Mouse (Mus musculus) lung, embryonic 15.5 days (tissue): ENCODE results near the gene Taar3. TPM values are rescaled to one million over a fixed set of nuclear protein-coding genes. Genes with fewer than 3 reads are reported as not detected.

Experiments
- ATAC-seq: fragments of 200-750 bp; cut with Nextera tagmentation; 2 replicates; pipeline ENCODE4 v1.8.0; 2017; ENCODE audit warnings: moderate number of reproducible peaks, borderline replicate concordance; ENCODE audit not compliant: low FRiP score, low TSS enrichment; ENCODE audit errors: extremely low read depth
- H3K27ac ChIP-seq: fragments of 300-500 bp; sonication (generic); 2 replicates; pipeline ENCODE4 v1.5.1; 2015; ENCODE audit warnings: moderate library complexity, mild to moderate bottlenecking, inconsistent platforms
- H3K27me3 ChIP-seq: fragments of 300-500 bp; sonication (generic); 2 replicates; pipeline ENCODE4 v1.6.1; 2015; ENCODE audit warnings: inconsistent platforms
- H3K36me3 ChIP-seq: fragments of 300-500 bp; sonication (generic); 2 replicates; pipeline ENCODE4 v1.6.1; 2015; ENCODE audit warnings: inconsistent platforms
- H3K4me1 ChIP-seq: fragments of 300-500 bp; sonication (generic); 2 replicates; pipeline ENCODE4 v1.6.1; 2015; ENCODE audit warnings: inconsistent platforms
- H3K4me2 ChIP-seq: fragments of 300-500 bp; sonication (generic); 2 replicates; pipeline ENCODE4 v1.6.1; 2015; ENCODE audit warnings: inconsistent platforms, mild to moderate bottlenecking, moderate library complexity
- H3K4me3 ChIP-seq: fragments of 300-500 bp; sonication (generic); 2 replicates; pipeline ENCODE4 v1.5.1; 2015; ENCODE audit warnings: mild to moderate bottlenecking, inconsistent platforms
- H3K9ac ChIP-seq: fragments of 300-500 bp; sonication (generic); 2 replicates; pipeline ENCODE4 v1.6.1; 2015; ENCODE audit warnings: inconsistent platforms
- H3K9me3 ChIP-seq: fragments of 300-500 bp; sonication (generic); 2 replicates; pipeline ENCODE4 v1.6.1; 2016; ENCODE audit warnings: inconsistent platforms
- WGBS: fragments of 180-500 bp; shearing (Covaris S2); methylation state at CpG from one replicate; pipeline ENCODE4 v1.1.7; 2015; 5-methylcytosine and 5-hydroxymethylcytosine counted together
- polyA plus RNA-seq: library from polyadenylated mRNA; unstranded; fragments of >200 nt; fragmentation: Nextera tagmentation; extraction: Ambion mirVana; gene quantifications from 2 replicates; pipeline ENCODE4 v1.2.1, GENCODE M21; 2015

Gene Taar3
- not detected in 2 replicates for polyA plus RNA-seq

DNA sequence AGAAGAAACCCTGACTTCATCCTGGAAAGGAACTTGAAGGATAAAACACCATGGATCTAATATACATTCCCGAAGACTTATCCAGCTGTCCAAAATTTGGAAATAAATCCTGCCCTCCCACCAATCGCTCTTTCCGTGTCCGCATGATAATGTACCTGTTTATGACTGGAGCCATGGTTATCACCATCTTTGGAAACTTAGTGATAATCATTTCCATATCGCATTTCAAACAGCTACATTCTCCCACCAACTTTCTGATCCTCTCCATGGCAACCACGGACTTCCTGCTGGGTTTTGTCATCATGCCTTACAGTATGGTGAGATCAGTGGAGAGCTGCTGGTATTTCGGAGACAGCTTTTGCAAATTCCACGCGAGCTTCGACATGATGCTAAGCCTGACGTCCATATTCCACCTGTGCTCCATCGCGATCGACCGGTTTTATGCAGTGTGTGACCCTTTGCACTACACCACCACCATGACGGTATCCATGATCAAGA lies at the start of gene Taar3:
Gene Taar3 (plus strand): TSS at position 51 of the 498 bp plus-strand sequence.
- no peak within 1 kb of the TSS for H3K9ac ChIP-seq
- no peak within 1 kb of the TSS for H3K27ac ChIP-seq
- 82% methylated on average over 16 of the region's 16 CpGs for WGBS
- H3K36me3 ChIP-seq: no peaks in the 10 kb centered on the region
- ATAC-seq: no peak
- H3K4me3 ChIP-seq: no peak within 1 kb of the TSS
- H3K4me2 ChIP-seq: no peak within 1 kb of the TSS
- no peaks in the 10 kb centered on the region for H3K27me3 ChIP-seq
- no peaks in the 10 kb centered on the region for H3K9me3 ChIP-seq
- H3K4me1 ChIP-seq: no peaks in the 10 kb centered on the region

GRCm38 (mm10) chr10:23901119-23901518 lies 48.2 kb upstream of the Taar3 start:
- ATAC-seq: no peak

GRCm38 (mm10) chr10:23905661-23906060 lies 43.7 kb upstream of the Taar3 start:
- Histone ChIP-seq H3K4me3 (no peak overlapping the region), H3K27ac (no peak overlapping the region), H3K36me3 (no peaks in the 10 kb centered on the region), H3K4me1 (no peaks in the 10 kb centered on the region), H3K9ac (no peak overlapping the region), H3K4me2 (no peak overlapping the region), H3K9me3 (no peaks in the 10 kb centered on the region), H3K27me3 (no peaks in the 10 kb centered on the region)
- 86% methylated on average over 1 of the region's 1 CpGs for WGBS
- ATAC-seq: no peak

More at GRCm38 (mm10) chr10:23901119-23901518, 48.2 kb upstream of the Taar3 start:
- no peaks in the 10 kb centered on the region for H3K27me3 ChIP-seq
- WGBS: 84% methylated on average over 3 of the region's 3 CpGs
- no peaks in the 10 kb centered on the region for H3K4me1 ChIP-seq
- H3K4me2 ChIP-seq: no peak overlapping the region
- no peak overlapping the region for H3K27ac ChIP-seq
- H3K9ac ChIP-seq: no peak overlapping the region
- no peaks in the 10 kb centered on the region for H3K36me3 ChIP-seq
- H3K9me3 ChIP-seq: no peaks in the 10 kb centered on the region
- no peak overlapping the region for H3K4me3 ChIP-seq

- Histone ChIP-seq H3K4me2 (no peak within 1 kb of the TSS), H3K27me3 (no peaks in the 10 kb centered on the region), H3K4me1 (no peaks in the 10 kb centered on the region), H3K9me3 (no peaks in the 10 kb centered on the region), H3K4me3 (no peak within 1 kb of the TSS), H3K36me3 (no peaks in the 10 kb centered on the region), H3K9ac (no peak within 1 kb of the TSS), H3K27ac (no peak within 1 kb of the TSS)
- no peak for ATAC-seq
- 77% methylated on average over 4 of the region's 4 CpGs for WGBS
Measured at GRCm38 (mm10) chr10:23920056-23920455, 29.3 kb upstream of the Taar3 start, which contains the start of gene Taar1. TSS of gene Taar1 (plus strand) at chr10:23920356.

DNA sequence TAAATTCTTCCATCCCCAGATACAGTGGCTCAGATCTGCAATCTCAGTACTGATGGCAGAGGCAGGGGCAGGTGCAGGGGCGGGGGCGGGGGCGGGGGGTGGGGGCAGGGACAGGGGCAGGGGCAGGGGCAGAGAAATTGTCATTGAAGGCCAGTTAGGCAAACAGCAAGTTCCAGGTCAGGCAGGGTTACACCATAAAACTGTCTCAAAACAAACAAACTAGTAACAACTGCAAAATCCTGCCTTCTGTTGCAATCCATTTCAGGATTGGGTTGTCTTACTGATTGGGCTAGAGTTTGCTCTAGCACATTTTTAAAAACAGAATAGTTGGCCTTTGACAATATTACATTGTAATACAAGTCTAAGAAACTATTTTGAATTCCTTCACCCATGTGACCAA lies 26.9 kb upstream of the Taar3 start:
- no peak overlapping the region for H3K4me2 ChIP-seq
- H3K27me3 ChIP-seq: no peaks in the 10 kb centered on the region
- H3K36me3 ChIP-seq: no peaks in the 10 kb centered on the region
- WGBS: 59% methylated on average over 3 of the region's 3 CpGs
- H3K4me1 ChIP-seq: no peaks in the 10 kb centered on the region
- H3K9me3 ChIP-seq: no peaks in the 10 kb centered on the region
- no peak overlapping the region for H3K27ac ChIP-seq
- no peak overlapping the region for H3K4me3 ChIP-seq
- no peak for ATAC-seq
- no peak overlapping the region for H3K9ac ChIP-seq

DNA sequence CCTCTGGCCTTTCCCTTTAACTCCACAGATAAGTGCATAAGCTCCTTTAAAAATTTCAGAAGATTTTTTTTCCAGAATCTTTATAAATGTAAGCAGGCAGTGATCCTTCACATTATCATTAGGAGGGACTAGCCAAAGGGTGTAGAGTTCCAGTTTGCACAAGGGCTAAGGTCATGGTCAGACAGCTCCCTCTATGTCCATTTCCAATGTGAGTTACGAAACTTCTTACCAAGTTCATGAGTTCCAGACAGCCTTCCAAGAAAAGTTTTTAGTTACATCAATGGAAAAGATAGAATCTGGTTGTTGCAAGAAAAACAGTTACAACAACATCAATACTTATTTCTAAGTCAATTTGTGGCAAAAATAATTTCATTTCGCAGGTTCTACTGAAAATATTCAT lies 25.4 kb upstream of the Taar3 start:
- Histone ChIP-seq H3K9ac (no peak overlapping the region), H3K4me2 (no peak overlapping the region), H3K36me3 (no peaks in the 10 kb centered on the region), H3K27ac (no peak overlapping the region), H3K4me3 (no peak overlapping the region), H3K4me1 (no peaks in the 10 kb centered on the region), H3K27me3 (no peaks in the 10 kb centered on the region), H3K9me3 (no peaks in the 10 kb centered on the region)
- ATAC-seq: no peak
- 81% methylated on average over 2 of the region's 2 CpGs for WGBS

DNA sequence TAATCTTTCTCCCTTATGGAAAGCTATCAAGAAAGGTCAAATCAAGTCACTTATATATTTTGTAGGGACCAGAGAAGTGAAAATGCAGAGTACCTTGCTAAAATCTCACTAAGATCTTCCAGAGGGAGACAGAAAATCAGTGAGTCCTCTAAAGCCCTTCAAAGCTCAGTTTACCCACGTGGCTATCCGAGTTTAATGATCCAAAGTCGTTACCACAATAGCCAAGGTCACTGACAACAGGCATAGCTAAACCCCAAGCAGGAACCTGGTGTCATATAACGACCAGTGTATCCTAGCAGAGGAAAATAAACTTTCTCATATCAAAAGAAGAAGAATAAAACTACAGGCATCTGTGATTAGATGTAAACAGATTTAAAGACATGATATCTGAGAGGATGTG lies 11.7 kb upstream of the Taar3 start:
- H3K4me2 ChIP-seq: no peak overlapping the region
- ATAC-seq: no peak
- H3K4me3 ChIP-seq: no peak overlapping the region
- WGBS: 40% methylated on average over 4 of the region's 4 CpGs
- no peak overlapping the region for H3K27ac ChIP-seq
- H3K27me3 ChIP-seq: no peaks in the 10 kb centered on the region
- no peak overlapping the region for H3K9ac ChIP-seq
- no peaks in the 10 kb centered on the region for H3K9me3 ChIP-seq
- H3K4me1 ChIP-seq: no peaks in the 10 kb centered on the region
- no peaks in the 10 kb centered on the region for H3K36me3 ChIP-seq

GRCm38 (mm10) chr10:23938312-23938711 lies 11.0 kb upstream of the Taar3 start, which contains the start of gene Taar2:
TSS of gene Taar2 (plus strand) at chr10:23938572.
- Histone ChIP-seq H3K4me1 (no peaks in the 10 kb centered on the region), H3K27ac (no peak within 1 kb of the TSS), H3K36me3 (no peaks in the 10 kb centered on the region), H3K9me3 (no peaks in the 10 kb centered on the region), H3K9ac (no peak within 1 kb of the TSS), H3K4me2 (no peak within 1 kb of the TSS), H3K4me3 (no peak within 1 kb of the TSS), H3K27me3 (no peaks in the 10 kb centered on the region)
- ATAC-seq: no peak
- WGBS: 54% methylated on average over 6 of the region's 6 CpGs

- Histone ChIP-seq H3K9ac (no peak overlapping the region), H3K9me3 (no peaks in the 10 kb centered on the region), H3K4me1 (no peaks in the 10 kb centered on the region), H3K4me3 (no peak overlapping the region), H3K36me3 (no peaks in the 10 kb centered on the region), H3K27me3 (no peaks in the 10 kb centered on the region), H3K27ac (no peak overlapping the region), H3K4me2 (no peak overlapping the region)
- ATAC-seq: no peak
- 67% methylated on average over 5 of the region's 5 CpGs for WGBS
Measured at GRCm38 (mm10) chr10:23942465-23942864, 6.9 kb upstream of the Taar3 start.

- H3K4me2 ChIP-seq: no peak overlapping the region
- H3K27me3 ChIP-seq: no peaks in the 10 kb centered on the region
- H3K27ac ChIP-seq: no peak overlapping the region
- no peaks in the 10 kb centered on the region for H3K4me1 ChIP-seq
- H3K4me3 ChIP-seq: no peak overlapping the region
- WGBS: 45% methylated on average over 7 of the region's 7 CpGs
- ATAC-seq: no peak
- H3K9ac ChIP-seq: no peak overlapping the region
- no peaks in the 10 kb centered on the region for H3K36me3 ChIP-seq
- H3K9me3 ChIP-seq: no peaks in the 10 kb centered on the region
Measured at GRCm38 (mm10) chr10:23948026-23948425, 1.3 kb upstream of the Taar3 start.

GRCm38 (mm10) chr10:23951714-23952113 lies 2.4 kb downstream of the Taar3 start:
- H3K27ac ChIP-seq: no peak overlapping the region
- H3K4me2 ChIP-seq: no peak overlapping the region
- H3K27me3 ChIP-seq: no peaks in the 10 kb centered on the region
- WGBS: 71% methylated on average over 6 of the region's 6 CpGs
- H3K9ac ChIP-seq: no peak overlapping the region
- no peaks in the 10 kb centered on the region for H3K36me3 ChIP-seq
- no peak overlapping the region for H3K4me3 ChIP-seq
- no peak for ATAC-seq
- no peaks in the 10 kb centered on the region for H3K4me1 ChIP-seq
- H3K9me3 ChIP-seq: no peaks in the 10 kb centered on the region

DNA sequence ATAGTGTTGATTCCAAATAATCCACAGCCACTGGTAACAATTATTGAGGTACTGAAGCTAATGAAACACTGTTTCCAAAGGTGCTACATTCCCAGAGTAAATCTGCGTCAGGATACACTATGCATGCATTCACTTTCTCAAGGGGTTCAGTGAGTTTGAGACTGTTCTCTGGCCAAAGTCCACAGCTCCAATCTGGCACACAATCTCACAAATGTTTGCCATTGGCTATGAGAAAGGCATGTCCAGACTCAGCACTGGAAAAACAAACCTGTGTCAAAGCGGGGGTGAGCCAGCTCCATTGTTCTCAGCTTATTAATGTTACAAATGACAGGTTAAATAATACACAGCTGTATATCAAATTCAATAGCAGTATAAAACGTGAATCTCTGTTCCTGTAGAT lies 9.7 kb downstream of the Taar3 start:
- H3K4me2 ChIP-seq: no peak overlapping the region
- no peak overlapping the region for H3K27ac ChIP-seq
- H3K27me3 ChIP-seq: no peaks in the 10 kb centered on the region
- H3K4me3 ChIP-seq: no peak overlapping the region
- no peaks in the 10 kb centered on the region for H3K4me1 ChIP-seq
- H3K9me3 ChIP-seq: no peaks in the 10 kb centered on the region
- no peaks in the 10 kb centered on the region for H3K36me3 ChIP-seq
- no peak overlapping the region for H3K9ac ChIP-seq
- 44% methylated on average over 3 of the region's 3 CpGs for WGBS
- no peak for ATAC-seq

DNA sequence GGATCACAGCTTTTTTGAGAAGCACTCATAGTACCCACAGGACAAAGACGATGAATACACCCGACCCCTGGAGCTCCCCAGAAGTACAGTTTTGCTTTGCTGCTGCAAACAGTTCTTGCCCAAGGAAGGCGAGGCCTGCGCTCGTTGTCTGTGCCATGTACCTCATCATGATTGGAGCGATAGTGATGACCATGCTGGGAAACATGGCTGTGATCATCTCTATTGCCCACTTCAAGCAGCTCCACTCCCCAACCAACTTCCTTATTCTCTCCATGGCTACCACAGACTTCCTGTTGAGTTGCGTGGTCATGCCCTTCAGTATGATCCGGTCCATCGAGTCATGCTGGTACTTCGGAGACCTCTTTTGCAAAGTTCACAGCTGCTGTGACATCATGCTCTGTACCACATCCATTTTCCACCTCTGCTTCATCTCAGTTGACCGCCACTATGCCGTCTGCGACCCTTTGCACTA lies 11.1 kb downstream of the Taar3 start, which contains the start of gene Taar4:
Gene Taar4 (plus strand): TSS at position 51 of the 472 bp plus-strand sequence.
- Histone ChIP-seq H3K4me1 (no peaks in the 10 kb centered on the region), H3K9me3 (no peaks in the 10 kb centered on the region), H3K4me2 (no peak within 1 kb of the TSS), H3K4me3 (no peak within 1 kb of the TSS), H3K36me3 (no peaks in the 10 kb centered on the region), H3K27me3 (no peaks in the 10 kb centered on the region), H3K27ac (no peak within 1 kb of the TSS), H3K9ac (no peak within 1 kb of the TSS)
- ATAC-seq: no peak
- 93% methylated on average over 13 of the region's 13 CpGs for WGBS
